In the genomic region with DNA sequence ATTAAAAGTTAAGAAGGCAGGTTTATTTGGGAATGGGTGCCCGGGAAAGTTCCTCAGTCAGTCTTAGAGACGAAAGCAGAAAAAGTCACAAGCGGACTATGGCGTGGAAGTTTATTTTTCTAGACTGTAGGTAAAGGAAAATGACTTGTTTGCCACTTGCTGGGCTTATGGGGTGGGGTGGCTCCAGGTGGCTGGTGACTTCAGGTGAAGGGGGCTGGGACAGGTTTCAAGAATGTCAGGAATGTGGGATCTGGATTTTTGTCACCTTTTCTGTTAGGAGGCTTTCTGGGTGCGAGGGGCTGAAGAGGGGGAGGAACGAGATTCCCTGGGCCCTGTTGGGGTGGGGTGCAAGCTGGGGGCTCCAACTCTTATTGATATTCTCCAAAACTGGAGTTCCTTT, we compare ENCODE assay signal across 17 mouse cellular contexts.
"Had no signal": no experiment of that assay in that cellular context is flagged by ENCODE, and none has a peak within 500 bp of the region (broad histone marks: within the 10 kb centered on the region; RNA-seq: fewer than 3 reads in every experiment).

No protein-coding gene starts in this region.

- H3K27ac ChIP-seq: liver, embryonic 13.5 days; liver, embryonic 15.5 days; macrophage; midbrain, embryonic 13.5 days; midbrain, embryonic 15.5 days; neural tube, embryonic 12.5 days; stomach, embryonic 15.5 days; stomach, postnatal 0 days had no signal

- H3K4me2 ChIP-seq: liver, embryonic 11.5 days; liver, embryonic 15.5 days; midbrain, embryonic 11.5 days; midbrain, embryonic 13.5 days; midbrain, embryonic 15.5 days; neural tube, embryonic 12.5 days had no signal

- ATAC-seq: liver, postnatal 0 days; midbrain, embryonic 13.5 days; midbrain, embryonic 15.5 days had no signal

- DNase-seq: liver, embryonic 13.5 days; liver, postnatal 0 days; lung, postnatal 14 days; right cerebral cortex, postnatal 14 days; thymus, adult 2 months; thymus, postnatal 25 days; thymus, postnatal 4 days had no signal

- H3K4me1 ChIP-seq: midbrain, embryonic 13.5 days; midbrain, embryonic 15.5 days; neural tube, embryonic 12.5 days; stomach, embryonic 15.5 days had no signal

- H3K36me3 ChIP-seq: liver, embryonic 13.5 days; liver, embryonic 15.5 days; midbrain, embryonic 13.5 days; midbrain, embryonic 15.5 days; neural tube, embryonic 12.5 days; stomach, embryonic 15.5 days had no signal

- H3K9me3 ChIP-seq: liver, embryonic 13.5 days; liver, embryonic 15.5 days; midbrain, embryonic 13.5 days; midbrain, embryonic 15.5 days; neural tube, embryonic 12.5 days; stomach, embryonic 15.5 days had no signal

- H3K4me3 ChIP-seq: liver, embryonic 13.5 days; liver, embryonic 15.5 days; megakaryocyte, embryonic 14.5 days; midbrain, embryonic 13.5 days; midbrain, embryonic 15.5 days; neural tube, embryonic 12.5 days; stomach, embryonic 15.5 days had no signal

- H3K27me3 ChIP-seq: megakaryocyte, embryonic 14.5 days; midbrain, embryonic 13.5 days; midbrain, embryonic 15.5 days; neural tube, embryonic 12.5 days; stomach, embryonic 15.5 days had no signal

- H3K9ac ChIP-seq: liver, embryonic 13.5 days; liver, embryonic 15.5 days; liver, postnatal 0 days; midbrain, embryonic 13.5 days; midbrain, embryonic 15.5 days; neural tube, embryonic 12.5 days; stomach, embryonic 15.5 days had no signal
